Mouse (Mus musculus): ENCODE measurements around the gene Steap3.
"Not testable (repeated sequence)": the region's sequence is repeated elsewhere in the genome, so short reads cannot be mapped to it uniquely, and the experiment has no call there.

The Steap3 gene

DNA sequence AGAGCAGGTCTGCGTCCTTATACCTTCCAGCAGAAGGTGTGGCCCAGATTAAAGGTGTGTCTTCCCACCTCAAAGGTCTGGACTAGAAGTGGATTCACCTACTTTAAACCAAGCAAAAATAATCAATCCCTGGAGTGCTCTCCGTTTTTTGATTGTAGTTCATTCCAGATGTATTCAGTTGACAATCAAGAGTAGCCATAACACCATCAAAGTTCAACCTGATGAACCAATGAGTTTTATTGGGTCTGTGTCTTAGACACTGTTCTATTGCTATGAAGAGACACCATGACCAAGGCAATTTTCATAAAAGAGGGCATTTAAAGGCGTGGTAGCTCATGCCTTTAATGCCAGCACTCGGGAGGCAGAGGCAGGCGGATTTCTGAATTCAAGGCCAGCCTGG, at the start of gene Steap3:
Gene Steap3 (minus strand): TSS at position 101 of the 400 bp plus-strand sequence.
- DNase-seq: no peak

DNA sequence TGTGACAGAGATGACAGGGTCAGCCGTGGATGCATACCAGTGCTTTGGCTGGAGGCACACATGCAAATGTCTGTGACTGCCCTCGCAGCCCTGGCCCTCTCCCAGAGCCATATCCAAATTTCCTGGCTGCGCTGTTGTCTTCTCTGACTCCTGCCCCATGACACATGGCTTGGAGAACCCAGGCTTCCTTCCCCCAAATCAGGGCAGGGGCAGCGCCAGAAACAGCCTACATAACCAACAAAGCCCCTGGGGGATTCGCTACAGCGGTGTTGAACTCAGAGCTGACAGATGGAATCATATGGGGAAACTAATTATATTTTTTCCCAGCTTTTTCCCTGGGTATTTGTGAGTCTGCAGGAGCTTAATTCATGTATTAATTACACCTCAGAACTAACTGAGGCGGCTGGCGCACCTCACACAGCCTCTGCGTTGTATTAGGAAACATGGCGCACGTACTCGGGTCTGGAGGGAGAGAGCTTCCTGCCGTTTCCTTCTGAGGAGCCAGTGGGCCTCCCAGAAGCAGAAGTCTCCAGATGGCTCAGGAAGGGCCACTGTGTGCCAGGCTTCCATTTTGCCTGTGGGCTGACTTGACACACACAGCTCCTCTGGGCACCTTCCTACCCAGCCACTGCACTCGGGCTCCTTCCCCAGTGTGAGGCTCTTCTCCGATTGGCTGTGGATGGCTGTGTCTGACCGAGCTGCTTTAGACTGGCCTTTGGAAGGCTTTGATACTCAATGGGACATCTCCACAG, 48.9 kb upstream of the Steap3 start:
- DNase-seq: no peak

DNA sequence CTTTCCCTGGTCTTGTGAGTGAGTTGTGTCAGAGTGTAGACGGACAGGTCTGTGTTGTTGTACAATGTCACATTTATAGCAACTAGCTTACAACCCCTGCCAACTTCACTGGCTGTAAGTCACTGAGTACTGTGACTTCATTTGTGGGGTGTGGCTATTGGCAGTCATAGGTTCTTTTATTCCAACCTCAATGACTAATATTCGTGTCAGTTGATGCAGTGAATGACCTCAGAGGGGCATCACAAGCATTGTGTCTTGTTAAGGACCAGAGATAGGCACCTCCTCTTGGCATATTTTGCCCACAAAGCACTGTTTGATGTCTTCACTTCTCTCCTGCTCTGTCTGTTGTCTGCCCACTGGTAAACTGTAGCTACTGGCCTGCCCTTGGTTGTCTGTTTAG, 33.3 kb upstream of the Steap3 start:
- no peak for DNase-seq

DNA sequence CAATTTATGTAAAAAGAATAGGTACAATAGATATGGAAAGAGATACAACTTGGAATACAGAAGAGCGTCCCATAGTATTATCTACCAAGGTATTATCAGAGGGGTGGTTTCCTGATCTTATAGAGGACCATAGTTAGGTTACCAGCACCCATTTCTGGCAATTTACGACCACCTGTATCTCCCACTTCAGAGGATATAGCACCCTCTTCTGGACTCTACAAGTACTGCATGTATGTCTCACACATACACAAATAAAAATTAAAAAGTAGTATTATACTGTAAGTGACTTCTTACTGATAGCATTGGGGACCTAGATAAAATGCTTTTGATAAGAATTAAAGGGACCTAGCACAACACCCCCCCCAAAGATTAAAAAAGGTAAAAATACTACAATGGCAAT, 24.4 kb upstream of the Steap3 start:
- DNase-seq: no peak

DNA sequence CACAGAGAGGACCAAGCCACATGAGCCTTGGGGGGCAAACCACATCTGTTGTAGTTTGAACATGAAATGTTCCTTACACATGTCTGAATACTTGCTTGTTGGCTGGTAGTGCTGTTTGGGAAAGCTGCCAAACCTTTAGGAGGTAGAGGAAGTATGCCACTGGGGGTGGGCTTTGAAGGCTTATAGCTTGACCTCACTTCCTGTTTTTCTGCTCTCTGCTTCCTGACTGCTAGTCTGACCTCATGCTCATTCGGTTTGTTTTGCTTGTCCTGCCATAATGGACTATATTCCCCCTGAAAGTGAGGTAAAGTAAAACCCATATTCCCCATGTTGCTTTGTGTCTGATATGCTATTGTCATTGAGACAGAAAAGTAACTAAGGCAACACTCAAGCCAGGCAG, 21.3 kb upstream of the Steap3 start:
- DNase-seq: no peak

DNA sequence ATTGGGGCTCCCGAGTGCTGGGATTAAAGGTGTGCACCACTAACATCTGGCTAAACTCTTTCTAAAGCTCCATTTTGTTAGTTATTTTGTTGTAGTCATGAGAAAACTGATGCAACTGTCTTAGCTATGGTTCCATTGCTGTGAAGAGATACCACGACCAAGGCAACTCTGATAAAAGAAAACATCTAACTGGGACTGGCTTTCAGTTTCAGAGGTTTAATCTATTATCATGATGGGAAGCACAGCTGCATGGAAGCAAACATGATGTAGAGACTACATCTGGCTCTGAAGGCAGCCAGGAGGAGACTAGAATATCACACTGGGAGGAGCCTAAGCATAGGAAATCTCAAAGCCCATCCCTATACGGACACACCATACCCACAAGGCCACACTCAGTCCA, 19.2 kb upstream of the Steap3 start:
- DNase-seq: no peak

DNA sequence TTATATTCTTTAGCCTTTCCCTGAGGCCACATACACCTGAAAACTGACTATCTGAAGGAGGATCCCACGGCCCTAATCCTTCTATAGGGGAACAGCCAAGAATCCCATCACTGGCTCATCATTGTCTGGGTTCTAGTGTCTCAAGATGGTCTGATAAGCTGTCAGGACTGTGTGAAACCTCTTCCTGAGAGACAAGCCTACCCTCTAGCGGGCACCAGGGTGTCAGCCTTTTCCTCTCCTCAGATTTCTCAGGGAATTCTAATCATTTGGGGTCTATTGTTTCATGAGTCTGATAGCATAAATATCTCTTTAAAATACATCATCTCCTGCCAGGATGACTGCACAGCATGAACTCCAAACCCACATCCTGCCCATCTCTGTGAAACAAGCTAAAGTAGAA, 17.3 kb upstream of the Steap3 start:
- no peak for DNase-seq

DNA sequence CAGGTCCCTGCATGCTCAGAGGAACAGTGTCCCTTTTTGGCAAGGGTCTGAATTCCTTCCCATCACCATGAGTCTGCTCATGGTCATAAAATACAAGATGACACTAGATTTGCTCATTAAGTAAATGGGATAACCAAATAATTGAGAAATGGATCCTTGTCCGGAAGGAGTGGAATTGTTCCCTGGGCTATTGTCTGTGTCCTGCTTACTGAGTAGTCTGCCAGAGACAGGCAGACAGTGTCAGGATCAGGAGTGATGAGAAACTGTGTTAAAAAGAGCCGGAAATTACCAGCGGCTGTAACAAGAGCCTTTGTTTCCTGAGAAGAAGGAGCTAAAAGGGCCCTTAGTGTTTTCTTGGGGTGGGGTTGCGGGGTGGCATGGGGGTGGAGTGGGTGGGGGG, 15.2 kb upstream of the Steap3 start:
- no peak for DNase-seq

DNA sequence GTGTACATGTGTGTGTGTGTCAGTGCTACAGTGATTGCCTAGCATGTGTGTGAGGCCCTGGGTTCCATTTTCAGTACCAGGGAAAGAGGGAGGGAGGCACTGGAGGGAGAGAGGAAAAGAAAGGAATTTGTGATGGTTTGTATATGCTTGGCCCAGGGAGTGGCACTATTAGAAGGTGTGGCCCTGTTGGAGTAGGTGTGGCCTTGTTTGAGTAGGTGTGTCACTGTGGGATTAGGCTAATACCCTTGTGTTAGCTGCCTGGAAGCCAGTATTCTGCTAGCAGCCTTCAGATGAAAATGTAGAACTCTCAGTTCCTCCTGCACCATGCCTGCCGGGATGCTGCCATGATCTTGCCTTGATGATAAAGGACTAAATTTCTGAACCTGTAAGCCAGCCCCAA, 3.6 kb upstream of the Steap3 start:
- DNase-seq: not testable (repeated sequence)

DNA sequence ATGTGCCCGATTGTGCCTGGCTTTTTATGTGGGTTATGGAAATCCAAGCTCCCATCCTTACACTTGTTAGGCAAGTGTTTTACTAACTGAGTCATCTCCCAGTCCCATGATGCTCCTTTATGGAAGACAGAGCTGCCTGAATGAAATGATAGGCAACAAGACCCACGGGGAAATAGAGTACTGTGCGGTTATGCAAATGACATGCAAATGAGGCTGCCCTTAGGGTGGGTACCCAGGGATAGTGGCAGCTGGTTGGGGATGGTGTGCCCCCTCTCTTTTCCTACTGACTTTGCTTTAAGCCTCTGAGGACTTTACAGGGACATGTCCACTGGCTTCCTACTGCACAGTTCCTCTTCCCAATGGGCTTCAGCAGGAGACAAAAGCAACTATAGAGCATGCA, 2.7 kb upstream of the Steap3 start:
- no peak for DNase-seq

DNA sequence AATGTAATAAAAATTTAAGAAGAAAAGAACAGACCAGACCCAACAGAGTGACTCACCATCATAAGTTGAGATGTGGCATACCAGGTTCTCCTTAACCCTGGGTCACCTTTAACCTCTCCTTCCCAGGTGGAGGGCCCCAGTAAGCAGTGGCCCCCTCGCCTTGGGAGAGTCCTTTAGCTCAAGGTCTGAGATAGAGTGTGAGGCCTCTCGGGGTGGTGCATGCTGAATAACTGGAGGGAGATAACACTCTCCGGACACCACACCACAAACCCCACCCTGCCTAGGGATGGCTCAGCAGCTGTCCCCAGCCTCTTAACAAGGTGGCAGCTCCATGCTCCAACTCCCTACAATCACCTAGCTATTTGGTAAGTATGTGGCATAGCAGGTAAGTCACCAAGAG, 1.6 kb downstream of the Steap3 start:
- no peak for DNase-seq

DNA sequence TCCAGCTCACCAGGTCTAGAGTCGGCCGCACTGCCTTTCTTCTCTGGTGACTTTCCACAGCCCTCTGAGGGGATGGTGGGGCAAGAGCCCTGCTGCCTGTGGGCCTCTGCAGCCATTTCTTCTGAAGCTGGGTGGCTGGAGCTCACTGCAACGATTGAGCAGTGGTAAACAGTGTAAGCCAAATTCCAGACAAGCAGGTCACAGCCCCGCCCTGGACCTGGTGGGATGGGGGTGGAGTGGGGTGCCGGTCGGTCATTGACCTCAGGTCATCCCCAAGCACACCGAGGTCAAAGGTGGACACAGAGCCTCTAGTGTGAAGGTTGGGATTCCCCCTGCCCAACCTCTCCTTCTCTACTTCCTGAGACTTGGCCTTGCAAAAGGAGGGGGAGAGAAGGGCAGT, 2.4 kb downstream of the Steap3 start:
- DNase-seq: no peak

DNA sequence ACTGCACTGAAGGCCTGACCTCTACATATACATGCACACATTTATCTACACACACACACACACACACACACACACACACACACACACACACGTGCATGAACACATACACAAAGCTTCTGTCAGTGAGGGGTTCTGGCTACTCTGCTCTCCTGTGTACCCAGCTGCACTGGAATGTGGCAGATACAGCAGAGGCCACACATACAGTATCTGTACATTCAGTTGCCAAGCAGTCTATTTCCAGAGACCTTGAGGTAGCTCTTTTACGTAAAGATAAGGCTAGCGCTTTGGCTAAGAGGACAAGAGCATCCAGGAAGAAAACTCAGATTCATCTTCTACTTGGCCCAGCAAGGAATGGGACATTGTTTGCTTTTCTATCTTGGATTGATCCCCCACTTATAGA, 4.9 kb downstream of the Steap3 start:
- no peak for DNase-seq

DNA sequence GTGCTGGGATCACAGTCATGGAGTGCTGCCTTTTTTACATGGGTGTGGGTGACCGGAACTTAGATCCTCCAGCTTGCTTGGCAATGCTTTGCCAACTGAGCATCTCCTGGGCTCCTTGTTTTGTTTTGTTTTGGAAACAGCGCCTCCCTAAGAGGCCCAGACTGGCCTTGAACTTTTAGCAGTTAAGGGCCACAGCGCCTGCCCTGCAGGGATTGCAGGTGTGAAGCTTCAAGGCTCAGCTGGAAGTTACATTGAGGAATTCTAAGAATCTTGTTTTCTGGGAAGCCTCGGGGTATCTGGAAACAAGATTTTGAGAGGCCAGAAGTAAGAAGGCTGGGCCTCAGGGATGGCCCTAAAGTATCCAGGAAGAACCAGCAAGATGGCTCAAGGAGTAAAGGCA, 6.0 kb downstream of the Steap3 start:
- DNase-seq: no peak

DNA sequence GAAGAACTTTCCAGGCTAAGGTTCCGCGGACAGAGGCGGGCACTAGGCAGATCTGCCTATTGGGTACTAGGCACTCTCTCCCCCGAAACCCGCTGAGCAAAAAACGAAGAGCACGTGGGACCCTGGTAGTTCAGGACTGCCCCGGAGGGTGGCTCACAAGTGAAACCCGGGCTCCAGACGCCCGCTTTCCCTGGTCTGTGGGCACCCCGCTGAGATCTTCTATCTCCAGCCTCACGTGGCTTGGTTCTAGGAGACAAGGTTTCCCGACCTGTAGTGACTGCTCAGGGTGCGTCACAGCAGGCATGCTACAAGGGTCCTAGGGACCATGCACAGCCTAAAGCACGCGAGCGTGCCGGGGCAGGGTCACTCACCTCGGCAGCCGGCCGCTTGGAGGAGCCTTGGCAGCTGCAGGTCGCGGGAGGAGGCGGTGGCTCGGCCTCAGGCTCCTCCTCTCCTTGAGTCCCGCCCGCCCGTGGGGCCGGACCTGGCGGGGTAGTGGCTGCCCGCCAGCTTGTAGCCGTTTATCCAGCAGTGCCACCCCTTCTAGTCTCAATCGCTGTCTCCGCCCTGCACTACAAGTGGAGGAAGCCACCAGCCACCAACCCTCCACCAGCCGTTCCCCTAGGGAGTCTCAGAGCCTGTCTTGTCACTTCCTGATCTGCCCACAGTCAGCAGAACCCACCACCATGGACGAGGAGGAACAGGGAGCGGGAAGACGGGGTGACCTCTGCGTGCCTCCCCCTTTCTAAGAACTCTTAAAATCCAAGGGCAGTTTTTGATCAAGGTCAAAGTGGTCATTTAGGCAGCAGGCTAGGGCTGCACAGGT, 7.4 kb downstream of the Steap3 start:
- DNase-seq: peak; percentile 36

DNA sequence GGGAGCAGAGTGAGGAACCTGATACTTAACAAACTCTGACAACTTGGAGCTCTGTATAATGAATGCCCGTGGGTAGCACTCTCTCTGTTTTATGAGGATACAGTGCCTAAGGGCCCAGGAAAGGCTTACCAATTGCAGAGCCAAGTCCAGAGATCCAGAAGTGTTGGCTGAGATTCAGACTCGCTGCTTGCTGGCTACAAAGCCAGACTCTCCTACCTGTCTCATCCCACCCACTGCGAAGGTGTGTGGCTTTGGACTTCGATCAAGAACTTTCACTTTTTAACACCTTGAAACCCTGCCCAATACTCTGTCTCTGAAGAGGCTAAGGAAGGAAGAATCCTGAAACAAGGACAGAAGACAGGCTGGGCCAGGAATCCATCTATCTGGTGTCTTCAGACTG, 9.3 kb downstream of the Steap3 start:
- DNase-seq: no peak

DNA sequence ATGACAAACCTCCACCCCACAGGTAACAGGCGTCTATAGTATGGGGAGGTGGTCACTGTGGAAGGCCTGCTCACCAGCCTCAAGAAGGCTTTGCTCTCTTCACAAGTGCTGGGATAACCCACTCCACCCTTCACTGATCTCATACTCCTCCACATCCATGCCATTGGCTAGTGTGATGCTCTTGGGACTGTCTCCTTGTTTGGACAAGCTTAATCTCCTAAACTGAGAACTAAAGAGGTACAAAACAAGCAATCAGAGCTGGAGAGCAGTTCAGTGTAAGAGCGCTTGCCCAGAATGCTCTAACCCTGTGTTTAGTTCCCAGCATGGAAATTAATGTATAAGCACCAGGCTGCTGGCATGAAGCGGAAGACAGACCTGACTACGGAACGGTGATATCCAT, 11.3 kb downstream of the Steap3 start:
- no peak for DNase-seq

DNA sequence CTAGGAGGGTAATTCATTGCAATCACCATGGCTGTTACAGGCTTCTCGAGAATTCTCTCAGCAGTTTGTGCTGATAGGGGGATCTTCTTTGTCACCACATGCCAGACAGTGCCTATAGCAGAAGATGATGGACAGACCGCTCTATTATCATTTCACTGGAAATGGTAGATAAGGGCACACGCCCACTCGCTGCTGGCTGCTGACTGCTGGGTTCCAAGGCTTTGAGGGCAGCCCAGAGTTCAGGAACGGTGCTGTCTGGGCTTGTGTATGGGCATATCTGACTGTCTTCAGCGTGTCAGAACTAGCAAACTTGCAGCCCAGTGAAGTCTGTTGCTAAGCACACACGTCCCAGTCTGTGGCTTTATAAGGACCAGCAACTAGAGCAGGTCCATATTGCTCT, 13.3 kb downstream of the Steap3 start:
- no peak for DNase-seq

DNA sequence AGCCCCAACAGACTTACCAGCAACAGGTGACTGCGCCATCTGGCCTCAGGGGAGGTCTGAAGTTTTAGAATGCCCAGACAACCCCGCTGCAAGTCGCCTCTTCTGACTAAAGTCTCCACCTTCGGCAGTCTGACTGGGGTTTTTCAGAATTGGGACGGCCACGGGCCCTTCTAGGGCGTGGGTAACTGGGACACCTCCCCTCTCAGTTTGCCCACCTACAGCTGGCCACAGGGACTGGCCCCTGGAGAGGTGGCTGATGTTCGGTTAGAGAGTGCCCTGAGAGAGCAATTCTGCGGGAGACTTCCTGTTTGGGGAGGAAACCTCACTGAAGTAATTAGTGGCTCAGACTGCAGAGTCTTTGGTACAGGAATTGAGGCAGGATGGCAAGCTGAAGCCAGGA, 13.8 kb downstream of the Steap3 start:
- no peak for DNase-seq

DNA sequence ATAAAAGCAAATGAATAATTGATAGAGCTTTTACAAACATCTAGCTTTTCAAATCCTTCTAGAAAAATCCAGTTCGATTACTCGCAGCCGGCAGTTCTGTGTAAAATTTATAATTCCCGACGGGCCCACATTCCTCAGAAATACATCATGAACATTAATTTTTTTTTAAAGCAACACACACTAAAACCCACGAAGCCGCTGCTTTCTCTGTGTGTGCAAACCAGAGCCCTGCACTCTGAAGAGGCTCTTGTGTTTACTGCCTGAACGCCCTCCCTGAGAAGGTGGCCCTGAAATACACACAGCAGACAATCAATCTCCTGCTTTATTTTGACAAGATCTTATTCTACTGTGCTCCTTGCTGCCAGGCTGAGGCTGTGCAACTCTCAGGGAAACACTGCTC, 14.3 kb downstream of the Steap3 start:
- DNase-seq: no peak

DNA sequence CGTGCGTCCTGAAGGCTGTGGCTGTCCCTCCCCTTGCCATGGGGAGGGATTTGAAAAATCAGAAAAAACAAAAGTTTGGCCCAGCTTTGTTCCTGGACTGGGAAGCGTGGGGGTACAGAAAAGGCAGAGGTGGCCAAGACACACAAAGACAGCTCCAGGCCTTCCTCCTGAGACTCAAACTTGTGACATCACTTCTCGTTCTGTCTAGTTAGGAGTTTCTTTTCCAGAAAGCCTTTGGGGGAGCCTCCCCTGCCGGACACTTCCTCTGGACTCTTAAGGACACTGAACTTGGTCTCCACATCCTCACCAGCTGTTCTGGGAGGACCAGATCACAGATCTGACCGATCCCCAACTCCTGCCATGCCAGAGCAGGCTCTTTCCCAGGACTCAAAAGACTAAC, 18.8 kb downstream of the Steap3 start:
- no peak for DNase-seq

DNA sequence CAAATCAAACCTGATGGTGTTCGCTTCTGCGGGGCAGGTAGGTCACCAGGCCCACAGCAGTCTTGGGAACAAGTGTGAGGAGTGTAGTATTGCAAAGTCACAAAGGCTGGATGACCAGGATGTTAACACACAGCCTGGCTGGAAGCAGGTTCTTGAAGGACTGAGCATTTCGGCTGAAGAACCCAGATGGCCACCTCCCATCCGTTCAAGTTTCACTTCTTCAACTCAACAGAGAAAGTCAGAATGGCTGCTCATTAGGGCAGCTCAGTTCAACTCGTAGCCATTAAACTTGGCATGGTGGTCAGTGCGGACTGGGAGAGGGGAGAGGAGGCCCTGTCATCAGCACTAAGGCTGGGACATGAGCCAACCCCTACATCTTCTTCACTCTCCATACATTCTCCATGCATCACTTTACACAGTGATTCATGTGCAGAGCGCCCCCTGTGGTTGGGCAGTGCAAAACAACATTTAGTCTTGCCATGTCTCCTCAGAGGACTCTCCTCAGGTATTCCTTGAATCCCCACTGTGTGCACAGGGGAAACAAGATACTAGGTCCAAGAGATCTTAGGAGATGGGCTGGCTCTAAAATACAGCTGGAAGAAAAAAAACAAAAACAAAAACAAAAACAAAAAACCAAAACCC, 19.9 kb downstream of the Steap3 start:
- DNase-seq: no peak

DNA sequence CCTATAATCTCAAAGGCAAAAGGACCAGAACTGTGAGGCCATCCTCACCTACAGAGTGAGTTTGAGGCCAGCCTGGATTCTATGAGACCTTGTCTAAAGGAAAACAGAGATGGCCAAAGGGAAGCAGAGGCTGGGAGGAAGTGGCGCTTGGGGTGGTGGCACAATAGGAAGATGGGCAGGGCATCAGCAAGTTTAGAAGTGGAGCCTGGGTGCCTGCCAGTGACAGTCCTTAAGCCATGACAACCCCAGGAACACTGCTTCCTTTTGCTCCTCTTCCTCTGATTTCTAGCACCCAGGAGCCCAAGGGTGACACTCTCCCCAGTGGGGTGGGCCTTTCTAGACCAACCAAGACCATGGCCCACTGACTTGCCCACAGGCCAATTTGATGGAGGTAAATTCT, 21.3 kb downstream of the Steap3 start:
- DNase-seq: no peak

DNA sequence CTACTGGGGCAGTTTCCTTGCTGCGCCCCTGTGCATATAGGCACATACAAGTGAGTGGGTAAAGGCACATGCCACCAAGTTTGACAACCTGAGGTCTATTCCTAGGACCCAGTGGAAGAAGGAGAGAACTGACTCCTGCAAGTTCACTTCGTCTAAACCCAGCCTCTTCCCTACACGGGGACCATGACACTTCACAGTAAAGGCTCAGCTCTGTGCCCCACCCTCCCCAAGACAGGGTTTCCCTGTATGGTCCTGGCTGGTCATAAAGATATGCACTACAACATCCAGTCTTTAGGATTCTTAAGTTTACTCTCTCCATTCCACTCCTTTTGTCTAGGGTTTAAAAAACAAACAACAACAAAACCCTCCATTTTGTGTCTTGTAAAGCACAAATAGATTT, 21.9 kb downstream of the Steap3 start:
- no peak for DNase-seq

Measured in cerebellum, adult 9-11 months (tissue).